Mouse (Mus musculus) C3H10T1/2 (cell line): Measurements from ENCODE around the gene Pfn2. TPM values are rescaled to one million over a fixed set of nuclear protein-coding genes. Genes with fewer than 3 reads are reported as not detected.

Experiments used
- polyA plus RNA-seq, 2 experiments: library from polyadenylated mRNA; unstranded; fragments of >200 nt; fragmentation: generic; extraction: Trizol; gene quantifications; one replicate each; pipeline ENCODE4 v1.2.1; 2012; ENCODE audit warnings: missing spikeins in 2 of 2

The Pfn2 gene
- 10 to 100 TPM in 1 of 2 experiments, 1 to 10 TPM in 1; 2.9 to 17.7 TPM for polyA plus RNA-seq

DNA sequence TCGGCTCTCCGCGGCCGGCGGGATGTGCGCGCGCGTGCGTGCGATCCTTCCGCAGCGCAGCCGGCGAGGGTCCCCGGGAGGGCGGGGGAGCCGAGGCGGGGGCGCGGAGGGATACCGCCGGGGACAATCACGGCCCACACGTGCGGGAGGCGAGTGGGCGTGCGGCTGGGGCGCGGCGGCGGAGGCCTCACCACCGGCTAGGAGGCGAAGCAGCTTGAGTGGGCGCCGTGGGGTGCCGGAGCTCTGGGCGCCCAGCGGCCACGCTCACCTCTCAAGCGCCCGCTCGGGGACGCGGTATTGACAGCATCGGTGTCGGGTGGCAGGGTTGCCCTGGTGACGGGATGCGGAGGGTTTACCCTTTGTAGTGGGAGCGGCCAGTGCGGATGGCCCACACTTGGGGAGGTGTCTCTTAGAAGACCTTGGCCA lies at the start of gene Pfn2:
Pfn2 (minus strand) TSS at position 320 of the 426 bp plus-strand sequence.

Other genes starting within 250 kb of the Pfn2 start
- 10 to 100 TPM; 34.2 to 38.0 TPM for gene Commd2, start 196.4 kb downstream of the Pfn2 start, polyA plus RNA-seq
- not detected for gene Ankub1, start 155.3 kb downstream of the Pfn2 start, polyA plus RNA-seq
- gene Rnf13, start 112.0 kb downstream of the Pfn2 start, polyA plus RNA-seq = 1 to 10 TPM in 1 of 2 experiments, under 1 TPM in 1; 0.50 to 9.6 TPM